Mouse (Mus musculus): ENCODE results near the gene B4galt5.

B4galt5 gene

DNA sequence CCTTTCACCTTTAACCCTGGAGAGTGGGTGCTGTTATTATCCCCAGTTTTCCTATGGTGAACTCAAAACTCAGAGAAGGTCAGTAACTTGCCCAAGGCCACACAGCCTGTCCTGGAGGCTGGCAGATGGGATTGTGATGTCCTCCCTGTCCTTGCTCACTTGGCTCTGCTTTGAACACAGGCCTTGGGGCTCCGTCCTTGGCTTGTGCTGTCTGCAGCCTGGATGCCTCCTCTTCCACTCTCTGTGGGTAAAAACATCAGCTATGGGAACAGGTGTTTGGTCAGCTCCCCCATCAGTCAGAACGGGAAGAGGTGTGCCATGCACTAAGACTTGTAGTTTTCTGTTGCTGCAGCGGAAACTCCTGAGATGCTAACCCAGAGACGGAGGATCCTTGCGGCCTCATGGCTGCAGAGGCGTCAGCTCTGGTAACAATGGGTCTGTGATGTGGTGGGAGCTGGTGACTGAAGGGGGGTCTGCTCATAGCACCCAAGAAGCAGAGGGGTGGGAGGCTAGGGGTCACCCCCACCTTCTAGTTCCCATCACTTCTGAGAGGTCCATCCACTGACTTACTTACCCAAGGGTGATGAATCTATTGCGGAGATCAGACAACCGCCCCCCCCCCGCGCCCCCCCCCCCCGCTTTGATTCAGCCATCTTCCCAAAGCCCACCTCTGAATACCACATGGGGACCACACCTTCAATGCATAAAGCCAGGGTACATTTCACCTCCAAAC is 98.8 kb downstream of the B4galt5 start:
- DNase-seq = no peak

DNA sequence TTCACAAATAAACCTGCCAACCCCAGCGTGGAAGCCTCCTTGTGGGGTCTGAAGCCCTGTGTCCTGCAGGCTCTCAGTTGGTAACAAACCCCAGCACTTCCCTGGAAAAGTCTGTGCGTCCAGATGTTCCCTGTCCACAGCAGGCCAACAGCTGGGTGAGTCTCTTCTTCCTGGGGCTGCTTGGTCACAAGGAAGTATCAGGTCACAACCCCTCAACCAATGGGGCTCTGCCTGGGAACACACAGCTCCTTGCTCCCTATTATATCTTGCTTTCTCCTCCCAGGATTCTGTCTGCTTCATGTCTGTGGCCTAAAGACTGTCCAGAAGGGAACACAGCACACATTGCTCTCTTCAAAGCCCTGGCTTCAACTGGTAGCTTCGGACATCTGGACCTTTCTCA is 99.4 kb downstream of the B4galt5 start:
- DNase-seq = peak; percentile 69
